Mouse (Mus musculus): ENCODE measurements around the gene Adcy1.

GRCm38 (mm10) chr11:7156427-7156826 is 93.1 kb downstream of the Adcy1 start:
- TF ChIP-seq CTCF (IDR thresholded peaks at IDR 0.05) (no peak), POLR2A (IDR thresholded peaks at IDR 0.05; ENCODE audit: insufficient read depth, low read depth, low read length) (no peak)

All from heart, adult 2 months (tissue).